Mouse (Mus musculus): Measurements from ENCODE around the gene Cd4. TPM values are rescaled to one million over a fixed set of nuclear protein-coding genes. Genes with fewer than 3 reads are reported as not detected.
"Not testable (repeated sequence)": the region's sequence is repeated elsewhere in the genome, so short reads cannot be mapped to it uniquely, and the experiment has no call there.

Cd4 gene
- polyA plus RNA-seq, 1 experiment, result 1.3 TPM

DNA sequence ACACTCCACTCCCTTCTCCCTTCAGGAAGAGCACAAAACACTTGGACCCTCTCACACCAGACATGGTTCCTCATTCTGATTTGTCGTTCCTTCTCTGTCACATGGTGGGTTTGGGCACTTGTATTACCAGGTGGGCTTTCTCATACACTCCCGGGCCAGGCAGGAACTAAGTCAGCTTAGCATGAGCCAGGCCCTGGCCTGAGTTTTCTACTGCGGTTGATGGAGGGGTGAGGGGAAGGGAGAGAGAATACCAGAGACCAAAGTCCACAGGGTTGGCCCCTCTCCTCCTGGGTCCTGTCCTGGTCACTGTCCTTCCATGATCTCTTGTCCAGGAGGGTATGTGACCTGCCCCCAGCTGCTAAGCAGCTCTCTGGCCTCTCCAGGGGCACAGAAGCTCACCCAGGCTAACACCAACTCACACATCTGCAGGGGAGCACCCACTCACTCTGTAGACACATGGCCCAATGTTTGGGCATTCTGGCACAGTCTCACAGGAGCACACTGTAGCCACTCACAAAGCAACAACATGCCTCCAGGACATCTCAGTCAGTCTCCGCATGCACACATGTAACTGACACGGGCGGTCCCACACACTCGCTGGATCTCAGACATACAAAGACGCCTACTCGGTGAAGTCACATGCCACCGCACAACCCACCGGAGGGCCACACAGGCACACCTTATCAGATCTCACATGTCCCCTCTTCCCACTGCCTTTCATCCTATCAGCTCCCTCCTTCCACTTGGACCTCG is 28.1 kb upstream of the Cd4 start:
- no peak for DNase-seq (ENCODE audit: low spot score)

DNA sequence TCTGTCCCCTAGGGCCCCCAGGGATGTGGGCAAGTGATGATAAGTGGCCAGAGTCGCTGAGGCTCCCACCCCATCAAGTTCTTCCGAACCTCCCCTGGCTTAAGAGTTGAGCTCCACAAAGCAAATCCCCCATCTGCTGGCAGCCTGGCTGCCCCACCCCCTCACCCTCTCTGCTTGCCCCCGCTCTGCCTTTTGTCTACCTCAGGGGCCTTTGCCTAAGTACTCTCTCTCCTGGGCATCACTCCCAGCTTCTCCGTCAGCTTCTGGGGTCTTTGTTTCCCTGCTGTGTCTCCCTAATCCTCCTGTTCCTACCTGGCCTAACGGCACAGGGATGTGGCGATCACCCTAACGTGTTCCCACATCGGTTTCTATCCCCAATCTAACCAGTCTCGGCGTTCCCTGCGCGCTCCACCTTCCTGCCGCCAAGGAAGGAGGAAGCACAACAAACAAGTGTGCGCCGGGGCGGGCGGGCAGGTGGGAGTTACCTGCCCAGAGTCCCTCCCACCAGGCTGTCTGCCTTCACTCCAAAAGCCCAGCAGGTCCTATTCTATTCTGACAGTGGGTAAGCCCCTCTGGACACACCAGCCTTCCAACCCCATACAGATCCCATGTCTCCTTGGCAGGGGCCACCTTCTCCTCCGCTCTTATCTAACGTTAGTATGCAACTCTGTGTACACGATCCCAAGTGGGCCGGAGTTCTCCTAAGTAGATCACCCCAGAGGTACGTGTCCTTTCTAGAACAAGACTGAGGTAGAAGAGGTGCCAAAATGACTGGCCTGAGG is 27.3 kb upstream of the Cd4 start:
- peak; percentile 49 for DNase-seq (ENCODE audit: low spot score)

DNA sequence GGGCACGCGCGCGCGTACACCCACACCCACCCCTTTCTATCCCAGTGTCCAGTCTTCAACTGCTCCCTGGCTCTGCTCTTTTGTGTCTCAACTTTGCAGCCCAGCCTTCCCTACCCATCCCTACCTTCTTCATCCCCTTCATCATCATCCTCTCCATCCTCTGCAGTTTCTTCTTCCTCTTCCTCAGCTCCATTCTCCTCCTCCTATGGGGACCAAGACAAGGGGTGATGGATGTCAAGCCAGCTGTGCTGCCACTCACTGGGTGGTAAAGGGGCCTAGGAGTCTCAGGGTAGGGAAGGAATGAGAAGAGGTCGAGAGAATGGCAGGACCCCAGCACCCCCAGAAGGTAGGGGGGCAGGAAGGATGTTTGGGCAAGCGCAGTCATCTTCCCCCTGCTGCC is 26.5 kb upstream of the Cd4 start:
- no peak for DNase-seq (ENCODE audit: low spot score)

DNA sequence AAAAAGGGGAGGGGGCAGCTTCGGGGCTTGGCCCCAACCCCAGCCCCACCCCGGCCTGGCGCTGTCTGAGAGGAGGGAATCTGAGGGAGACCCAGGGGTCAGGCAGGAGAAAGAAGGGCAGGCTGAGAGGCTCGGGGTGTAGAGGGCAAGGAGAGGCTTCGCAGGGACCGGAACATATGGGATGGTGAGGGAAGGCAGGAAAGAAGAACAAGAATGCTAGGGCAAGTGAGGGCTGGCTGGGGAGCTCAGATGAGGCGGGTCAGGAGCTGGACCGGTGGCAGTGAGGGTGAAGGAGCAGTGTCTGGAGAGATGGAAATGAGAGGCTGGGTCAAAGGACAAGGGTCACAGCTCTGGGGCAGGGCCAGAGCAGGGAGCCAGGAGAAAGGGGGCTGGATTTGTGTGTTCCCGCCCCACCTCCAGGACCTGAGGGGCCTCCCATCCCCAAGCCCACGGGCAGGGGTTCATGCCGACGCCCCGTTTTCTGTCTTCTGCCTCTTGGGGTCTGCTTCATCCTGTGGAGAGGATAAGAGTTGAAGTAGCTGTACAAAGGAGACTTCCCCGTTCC is 25.8 kb upstream of the Cd4 start:
- no peak for DNase-seq (ENCODE audit: low spot score)

DNA sequence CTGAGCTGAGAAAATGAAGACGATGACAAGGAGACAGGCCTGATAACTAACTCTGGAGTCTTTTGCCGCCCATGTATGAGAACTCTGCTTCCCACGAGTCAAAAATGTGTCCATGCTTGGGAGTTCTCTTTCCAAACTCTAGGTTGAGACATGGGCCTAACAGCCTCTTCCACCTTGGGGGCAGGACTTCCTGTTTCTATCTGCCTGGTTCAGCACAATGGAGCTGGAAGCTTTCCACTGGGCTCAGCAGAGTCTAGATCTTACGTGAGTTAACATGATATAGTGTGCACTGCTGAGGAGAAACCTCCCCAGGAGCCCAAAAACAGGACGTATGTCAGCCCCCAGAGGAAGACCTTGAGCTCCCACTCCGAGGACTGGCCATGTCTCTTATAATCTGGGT is 25.2 kb upstream of the Cd4 start:
- no peak for DNase-seq (ENCODE audit: low spot score)

DNA sequence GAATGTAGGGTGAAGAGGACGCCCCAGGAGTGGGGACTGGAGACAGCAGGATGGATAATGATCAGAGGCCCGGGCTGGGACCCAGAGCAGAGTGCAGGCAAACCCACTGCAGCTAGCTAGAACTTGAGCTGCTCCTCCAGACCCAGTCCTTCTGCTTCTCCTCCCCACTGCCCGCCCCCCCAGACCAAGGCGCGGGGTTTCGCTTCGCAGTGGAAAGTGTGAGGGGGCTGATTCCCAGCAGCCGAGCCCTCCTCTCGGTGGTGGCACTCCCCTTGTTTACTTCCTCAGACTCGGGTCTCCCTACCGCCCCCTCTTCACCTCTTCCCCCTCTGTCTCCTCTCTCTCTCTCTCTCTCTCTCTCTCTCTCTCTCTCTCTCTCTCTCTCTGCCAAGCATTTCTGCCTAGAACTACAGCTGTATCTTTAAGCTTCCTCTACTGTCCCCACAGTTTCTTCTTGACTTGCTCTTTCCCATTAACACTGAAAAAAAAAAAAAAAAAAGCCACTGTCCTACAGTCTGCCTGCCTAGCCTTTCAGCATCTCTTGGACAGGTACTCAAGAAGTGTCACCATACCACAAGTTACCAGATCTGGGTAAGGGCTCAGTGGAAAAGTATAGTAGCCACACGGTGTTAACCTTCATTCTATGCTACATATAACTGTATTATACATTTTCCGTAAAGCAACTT is 23.7 kb upstream of the Cd4 start, which contains the start of gene Lag3:
Gene Lag3, minus strand, starts transcription at position 173 of the 686 bp plus-strand sequence.
- DNase-seq (ENCODE audit: low spot score), result no peak

DNA sequence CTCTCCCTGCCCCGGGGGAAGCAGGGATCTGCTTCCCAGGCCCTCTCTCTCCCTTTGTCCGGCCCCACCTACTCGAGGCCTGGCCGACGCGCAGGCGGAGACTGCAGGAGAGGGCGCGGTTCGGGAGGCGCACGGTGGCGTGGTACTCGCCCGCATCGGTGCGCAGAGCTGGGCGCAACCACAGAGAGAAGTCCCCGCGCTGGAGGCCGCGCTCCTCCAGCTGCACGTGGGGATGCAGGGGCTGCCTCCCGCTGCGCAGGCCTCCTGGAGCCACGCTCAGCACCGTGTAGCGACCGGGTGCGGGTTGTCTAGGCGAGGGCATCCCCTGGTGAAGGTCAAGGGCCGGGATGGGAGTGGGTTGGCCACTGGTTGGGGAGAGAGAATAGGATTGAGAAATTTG is 22.0 kb upstream of the Cd4 start:
- DNase-seq (ENCODE audit: low spot score), result no peak

DNA sequence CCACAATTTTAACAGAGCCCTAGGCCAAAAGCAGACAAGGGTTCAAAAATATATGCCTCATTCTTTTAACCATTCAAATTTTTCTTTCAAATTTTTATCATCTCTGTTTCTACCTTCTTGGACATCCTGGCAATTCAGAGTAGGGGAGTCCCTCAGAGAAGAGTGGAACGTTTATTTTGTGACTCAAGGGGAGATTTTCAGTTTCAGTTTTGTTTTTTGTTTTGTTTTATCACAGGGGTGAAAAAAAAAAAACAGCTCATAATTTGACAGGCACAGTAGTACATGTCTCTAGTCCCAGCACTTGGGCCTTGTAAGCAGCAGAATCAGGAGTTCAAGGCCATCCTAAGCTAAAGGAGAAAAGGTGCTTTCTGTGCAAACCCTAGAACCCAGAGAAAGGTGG is 19.7 kb upstream of the Cd4 start:
- no peak for DNase-seq (ENCODE audit: low spot score)

DNA sequence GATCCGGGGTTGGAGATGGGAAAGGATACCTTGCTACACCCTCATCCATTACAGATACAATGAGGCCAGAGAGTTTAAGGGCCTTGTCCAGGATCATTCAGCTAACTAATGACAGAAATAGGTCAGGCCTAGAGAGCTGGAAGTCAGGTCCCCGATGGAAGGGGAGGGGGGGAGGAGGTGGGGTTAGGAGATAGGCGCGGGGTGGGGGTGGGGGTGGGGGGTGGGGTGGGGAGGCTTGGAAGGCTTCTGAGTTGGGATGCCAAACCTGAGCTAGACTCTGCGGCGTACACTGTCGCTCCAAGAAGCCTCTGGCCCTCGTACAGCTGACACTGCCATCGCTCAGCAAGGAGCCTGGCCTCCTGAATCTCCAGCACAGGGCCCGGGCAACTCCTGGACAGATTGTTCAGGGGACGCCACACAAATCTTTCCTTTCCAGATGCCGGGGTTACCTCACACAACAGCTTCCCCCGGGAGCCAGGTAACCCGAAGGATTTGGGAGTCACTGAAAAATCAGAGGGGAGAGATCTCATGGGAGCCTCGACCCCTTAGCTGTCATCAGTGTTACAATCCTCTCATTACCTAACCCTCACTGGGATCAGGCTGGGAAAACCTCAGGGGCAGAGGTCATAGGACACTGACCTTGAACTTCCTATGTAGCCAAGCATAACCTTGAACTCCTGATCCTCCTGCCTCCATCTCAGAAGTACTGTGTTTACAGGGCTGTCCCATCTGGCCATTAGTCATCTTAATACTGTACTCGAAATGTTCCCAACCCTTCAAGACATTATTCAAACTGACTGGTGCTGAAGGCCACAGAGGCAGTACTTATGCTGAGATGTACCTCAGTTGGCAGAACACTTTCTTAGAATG is 17.2 kb upstream of the Cd4 start:
- no peak for DNase-seq (ENCODE audit: low spot score)

DNA sequence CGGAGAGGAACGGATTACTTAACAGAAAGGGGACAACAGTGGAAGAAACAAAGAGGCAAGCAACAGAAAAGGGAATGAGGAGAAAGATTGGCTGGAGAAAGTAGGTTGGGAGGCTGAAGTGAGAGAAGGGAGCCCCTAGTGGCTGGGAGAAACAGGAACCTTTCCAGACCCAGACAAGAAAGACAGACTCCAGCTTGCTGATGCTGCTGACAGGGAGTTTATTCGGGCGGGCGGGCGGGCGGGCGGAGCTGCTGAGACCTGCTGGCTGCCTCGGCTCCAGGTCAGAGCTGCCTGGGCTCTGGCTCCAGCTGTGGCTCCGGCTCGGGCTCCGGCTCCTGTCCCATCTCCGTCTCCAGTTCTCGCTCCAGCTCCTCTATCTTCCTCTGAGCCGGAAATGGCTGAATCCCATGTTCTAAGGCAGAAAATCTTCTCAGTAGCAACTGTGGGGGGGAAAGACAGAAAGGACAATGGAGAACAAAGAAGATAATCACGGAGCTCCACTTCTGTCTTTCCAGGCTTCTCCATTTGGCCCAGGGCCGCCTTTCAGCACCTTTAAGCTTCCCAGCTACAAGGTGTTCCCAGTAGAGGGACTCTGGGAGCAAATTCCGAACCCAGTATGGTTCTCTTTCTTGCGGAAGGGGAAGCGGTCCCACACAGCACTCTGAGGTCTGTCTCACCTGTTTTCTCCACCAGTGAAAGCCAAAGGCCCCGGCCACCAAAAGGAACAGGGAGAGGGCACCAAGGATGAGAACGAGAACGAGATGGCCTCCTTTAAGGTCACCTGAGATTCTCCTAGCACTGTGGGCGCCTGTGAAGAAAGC is 16.4 kb upstream of the Cd4 start:
- peak; percentile 46 for DNase-seq (ENCODE audit: low spot score)

DNA sequence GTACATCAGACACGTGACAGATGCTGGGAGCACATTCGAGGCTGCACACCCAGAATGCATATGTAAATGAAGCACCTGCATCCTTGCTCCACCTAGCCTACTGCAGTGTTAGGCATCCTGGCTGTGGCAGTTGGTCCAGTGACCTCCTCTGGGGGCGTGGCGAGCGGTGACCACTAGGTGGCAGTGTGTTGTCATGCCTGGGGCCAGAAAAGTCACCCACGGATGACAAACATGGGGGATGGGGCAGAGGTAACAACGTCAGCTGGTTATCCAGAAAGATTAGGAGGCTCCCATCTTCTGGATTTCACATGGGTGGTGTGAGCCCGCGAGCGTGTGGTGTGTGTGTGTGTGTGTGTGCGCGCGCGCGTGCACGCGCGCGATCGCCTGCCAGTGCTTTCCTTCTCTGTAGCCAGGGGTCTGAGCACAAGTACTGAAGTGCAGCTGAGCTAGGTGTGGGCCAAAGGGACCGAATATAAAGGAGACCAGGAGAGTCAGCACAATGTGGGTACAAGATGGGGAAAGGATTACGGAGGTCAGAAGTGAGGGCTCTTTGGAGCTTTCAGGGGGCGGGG is 15.6 kb upstream of the Cd4 start:
- peak; percentile 92 for DNase-seq (ENCODE audit: low spot score)

DNA sequence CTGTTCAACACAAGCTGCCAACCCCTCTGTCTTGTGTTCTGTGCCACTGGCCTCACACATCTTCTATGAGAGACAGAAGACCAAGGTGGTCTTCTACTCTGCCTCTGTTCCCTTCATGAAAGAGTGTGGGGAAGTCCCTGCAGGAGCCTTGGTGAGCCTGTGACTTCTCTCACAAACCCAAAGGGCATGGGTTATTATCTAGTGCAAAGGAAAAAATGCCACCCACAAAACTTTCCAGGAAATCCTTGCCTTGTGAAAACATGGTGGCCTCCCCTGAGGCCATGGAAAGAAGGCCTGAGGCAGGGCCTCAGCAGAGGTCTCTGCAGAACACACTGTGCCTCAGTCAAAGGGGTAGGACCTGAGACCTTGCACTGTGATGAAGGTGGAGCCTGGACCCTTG is 13.8 kb upstream of the Cd4 start:
- no peak for DNase-seq (ENCODE audit: low spot score)

DNA sequence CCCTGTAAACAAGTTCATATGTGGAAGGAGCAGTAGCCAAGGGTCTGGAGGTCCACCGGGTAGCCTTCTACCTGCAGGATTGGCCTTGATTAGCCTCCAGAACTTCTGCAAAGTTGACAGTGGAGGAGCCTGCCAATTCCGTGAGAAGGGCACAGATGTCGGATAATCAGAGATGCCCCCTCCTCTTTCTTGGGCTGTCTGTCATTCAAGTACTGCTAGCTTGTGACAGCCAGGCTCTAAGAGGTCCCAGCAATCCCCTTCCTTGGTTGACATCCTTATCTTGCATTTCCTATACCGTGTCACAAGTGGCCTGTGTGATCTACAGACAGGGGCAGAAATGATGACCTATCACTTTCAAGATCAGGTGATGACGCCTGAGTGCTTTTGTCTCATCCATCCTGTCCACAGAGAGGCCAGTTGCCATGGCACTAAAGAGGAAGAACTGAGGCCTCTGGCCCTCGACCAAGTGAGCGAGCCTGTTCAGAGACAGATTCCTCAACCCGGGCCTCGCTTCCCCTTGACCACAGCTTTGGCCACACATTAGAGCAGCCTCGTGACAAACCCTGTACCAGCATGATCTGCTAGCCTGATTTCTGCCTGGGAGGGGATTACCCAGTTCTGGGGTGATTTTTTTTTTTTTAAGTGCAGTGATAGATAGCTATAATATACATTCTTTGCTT is 12.9 kb upstream of the Cd4 start:
- no peak for DNase-seq (ENCODE audit: low spot score)

DNA sequence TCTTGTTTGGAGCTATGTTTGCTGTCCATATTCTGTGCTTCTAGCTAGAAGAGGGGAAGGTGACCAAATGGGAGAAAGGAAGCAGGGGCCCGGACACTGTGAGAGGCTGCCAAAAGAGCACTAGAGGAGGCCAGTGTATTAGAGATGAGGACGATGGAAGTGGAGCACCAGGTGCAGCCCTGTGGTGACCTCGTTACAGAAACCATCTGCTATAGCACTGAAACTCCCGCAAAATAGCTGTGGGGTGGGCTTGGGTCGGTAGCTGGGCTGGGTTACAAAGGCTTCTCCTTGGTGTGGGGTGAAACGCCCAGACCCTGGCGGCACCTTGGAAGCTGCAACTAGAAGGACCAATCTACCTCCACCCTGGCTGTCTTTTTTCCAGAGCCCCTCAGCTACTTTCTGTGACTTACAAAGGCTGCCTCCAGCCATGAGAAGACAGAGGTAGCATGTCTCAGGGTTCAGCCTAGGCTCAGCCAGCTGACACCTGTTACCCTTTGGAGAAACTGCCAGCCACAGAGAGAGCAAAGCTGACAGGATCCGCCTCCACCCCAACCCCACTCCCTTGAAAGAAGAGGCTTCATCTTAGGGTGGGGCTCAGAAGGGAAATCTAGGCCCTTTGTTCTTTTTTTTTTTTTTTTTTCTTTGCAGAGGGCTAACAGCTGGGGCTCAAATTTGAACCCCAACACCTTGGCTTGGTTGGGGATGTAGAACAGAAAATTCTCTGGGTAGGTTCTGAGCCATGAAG is 12.2 kb upstream of the Cd4 start:
- DNase-seq (ENCODE audit: low spot score), result no peak

DNA sequence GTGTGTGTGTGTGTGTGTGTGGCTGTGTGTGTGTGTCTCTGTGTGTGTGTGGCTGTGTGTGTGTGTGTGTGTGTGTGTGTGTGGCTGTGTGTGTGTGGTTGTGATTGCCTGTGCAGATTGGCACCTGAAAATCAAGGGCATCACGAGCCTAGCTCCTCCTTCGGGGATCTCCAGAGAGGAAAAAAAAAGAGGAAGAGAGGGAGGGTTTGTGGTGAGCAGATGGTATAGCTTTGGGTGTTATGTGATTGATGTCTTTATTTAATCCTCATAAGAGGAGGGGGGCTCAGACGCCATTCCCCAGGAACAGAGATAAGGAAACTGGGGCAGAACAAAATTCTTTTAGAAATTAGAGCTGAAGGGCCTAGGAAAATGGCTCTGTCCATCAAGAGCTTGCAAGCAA is 10.3 kb upstream of the Cd4 start:
- DNase-seq (ENCODE audit: low spot score), result no peak

DNA sequence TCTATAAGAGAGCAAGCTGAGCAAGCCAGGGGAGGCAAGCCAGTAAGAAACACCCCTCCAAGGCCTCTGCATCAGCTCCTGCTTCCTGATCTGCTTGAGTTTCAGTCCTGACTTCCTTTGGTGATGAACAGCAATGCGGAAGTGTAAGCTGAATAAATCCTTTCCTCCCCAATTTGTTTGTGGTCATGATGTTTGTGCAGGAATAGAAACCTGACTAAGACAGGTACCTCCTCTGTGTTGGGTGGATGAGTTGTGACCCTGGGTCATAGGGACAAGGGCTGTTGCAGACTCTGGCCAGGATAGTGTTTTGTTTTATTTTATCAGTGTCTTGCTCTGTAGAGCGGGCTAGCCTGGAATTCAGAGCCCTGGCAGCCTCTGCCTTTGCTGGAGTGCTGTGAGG is 6.1 kb upstream of the Cd4 start:
- not testable (repeated sequence) for DNase-seq (ENCODE audit: low spot score)

DNA sequence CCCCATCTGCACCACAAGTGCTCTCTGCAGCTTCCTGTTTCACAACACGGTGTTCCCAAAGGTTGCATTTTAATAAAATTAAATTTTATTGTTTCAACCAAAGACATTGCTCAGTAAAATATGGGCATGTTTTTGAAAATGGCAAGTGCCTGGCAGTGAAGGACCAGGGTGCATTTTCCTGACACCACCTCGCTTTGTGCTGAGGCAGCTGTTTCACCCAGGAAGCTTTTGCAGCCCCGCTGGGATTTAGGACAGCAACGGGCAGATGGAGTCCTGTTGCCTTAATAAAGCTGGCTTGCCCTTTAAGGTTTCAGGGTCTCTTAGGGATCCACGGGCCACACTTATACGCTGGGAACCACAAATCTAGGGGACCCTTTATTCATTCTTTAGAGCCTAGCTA is 3.0 kb upstream of the Cd4 start:
- DNase-seq (ENCODE audit: low spot score), result no peak

DNA sequence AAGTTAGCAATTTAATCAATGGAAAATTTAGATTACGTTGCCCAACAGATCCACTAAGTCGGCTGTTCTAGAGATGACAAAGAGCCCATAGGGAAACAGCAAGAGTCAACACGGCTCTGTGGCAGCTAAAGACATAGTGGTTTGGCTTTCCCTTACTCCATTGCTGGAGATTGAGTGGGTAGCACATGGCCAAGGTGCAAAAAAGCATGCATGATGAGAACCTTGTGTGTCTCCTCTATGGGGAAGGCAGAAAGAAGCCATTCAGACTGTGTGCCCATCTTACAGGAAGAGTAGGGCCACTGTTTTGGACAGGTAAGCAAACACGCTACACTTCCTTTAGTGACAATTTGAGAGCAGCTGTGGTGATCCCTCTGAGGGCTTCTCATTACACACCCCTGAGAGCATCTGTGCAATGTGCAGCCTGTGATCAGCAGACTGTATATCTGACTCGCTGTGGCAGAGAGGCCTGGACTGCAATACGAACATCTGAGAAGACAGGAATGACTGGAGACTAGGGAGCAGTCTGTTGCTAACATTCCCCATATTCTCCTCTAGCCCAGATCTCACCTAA is 619 bp upstream of the Cd4 start:
- no peak for DNase-seq (ENCODE audit: low spot score)

All from urinary bladder, adult 2 months (tissue).